22 mouse cellular contexts compared by ENCODE assay signal in the genomic region with DNA sequence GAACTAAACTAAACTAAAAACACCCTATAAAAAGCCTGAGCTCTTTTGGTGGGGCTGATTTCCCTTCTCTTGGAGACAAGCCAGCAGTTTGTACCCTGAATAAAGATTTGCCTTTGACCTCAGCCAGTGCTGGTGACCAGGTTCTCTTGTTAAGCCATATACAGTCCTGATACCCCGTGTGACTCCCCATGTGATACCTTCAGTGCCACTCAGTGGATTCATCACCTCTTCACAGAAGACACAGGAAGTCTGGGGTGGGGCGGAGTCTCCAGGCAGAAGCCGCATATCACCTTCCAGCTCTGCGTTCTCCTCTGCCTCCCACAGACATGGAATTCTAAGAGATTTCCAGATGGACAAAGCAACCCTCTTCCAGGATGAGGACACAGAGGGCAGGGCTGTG. TPM values are rescaled to one million over a fixed set of nuclear protein-coding genes. Genes with fewer than 3 reads are reported as not detected.
DNase-seq lines count a peak whose midpoint lies in the region; TF ChIP-seq lines count a peak whose summit lies in the region.
"Had no signal": no experiment of that assay in that cellular context is flagged by ENCODE, and none has a peak within 500 bp of the region (broad histone marks: within the 10 kb centered on the region; RNA-seq: fewer than 3 reads in every experiment).

No protein-coding gene starts in this region.

- TF ChIP-seq POLR2A in testis, adult 2 months (IDR thresholded peaks at IDR 0.05; ENCODE audit: control insufficient read depth, low read depth, low read length) = no peak

- peak overlapping the region; percentile 84 for H3K4me3 ChIP-seq in testis, adult 2 months (ENCODE audit: control insufficient read depth, low read depth, low read length)
- H3K4me3 ChIP-seq: embryonic facial prominence, embryonic 13.5 days; heart, embryonic 15.5 days; limb, embryonic 12.5 days; liver, embryonic 15.5 days; megakaryocyte, embryonic 14.5 days had no signal

- H3K27ac ChIP-seq in testis, adult 2 months (ENCODE audit: control insufficient read depth, insufficient read depth, low read depth, low read length) = no peak overlapping the region
- H3K27ac ChIP-seq: embryonic facial prominence, embryonic 13.5 days; heart, embryonic 15.5 days; limb, embryonic 12.5 days; liver, embryonic 15.5 days; stomach, postnatal 0 days had no signal

- TF ChIP-seq CTCF in testis, adult 2 months (IDR thresholded peaks at IDR 0.05; ENCODE audit: control insufficient read depth, insufficient read depth, insufficient replicate concordance, low read depth, low read length) = no peak

- no peaks in the 10 kb centered on the region for H3K27me3 ChIP-seq in testis, adult 2 months (ENCODE audit: control insufficient read depth, insufficient read depth, low read length)
- H3K27me3 ChIP-seq: liver, embryonic 15.5 days had no signal

- H3K4me1 ChIP-seq in testis, adult 2 months (ENCODE audit: control insufficient read depth, insufficient read depth, low read length) = no peaks in the 10 kb centered on the region
- H3K4me1 ChIP-seq: embryonic facial prominence, embryonic 13.5 days; heart, embryonic 15.5 days; limb, embryonic 12.5 days; liver, embryonic 15.5 days had no signal

- H3K36me3 ChIP-seq in testis, adult 2 months (ENCODE audit: control insufficient read depth, insufficient read depth, low read length) = no peaks in the 10 kb centered on the region
- H3K36me3 ChIP-seq: embryonic facial prominence, embryonic 13.5 days; heart, embryonic 15.5 days; limb, embryonic 12.5 days; liver, embryonic 15.5 days had no signal

- peak; percentile 36 to 47 for DNase-seq in cerebellum, adult 18-20 months
- DNase-seq in cerebellum, adult 11-12 months = no peak
- peak; percentile 53 for DNase-seq in layer of hippocampus, adult 11-12 months (ENCODE audit: low spot score)
- DNase-seq in layer of hippocampus, postnatal 10 days (ENCODE audit: low spot score in 2 of 2) = no peak
- no peak for DNase-seq in testis, postnatal 14 days (ENCODE audit: low spot score)
- DNase-seq in telencephalon, adult 2 months (ENCODE audit: low read depth, low spot score) = peak; percentile 65
- DNase-seq in heart, adult 18-20 months = no peak
- DNase-seq: adrenal gland, postnatal 25 days; lung, postnatal 10 days had no signal

RNA-seq across cellular contexts. Expression of a gene that starts 47.4 kb away (rescaled TPM):
- under 1 TPM in 1 of 2 experiments, not detected in 1; 0.14 TPM for total RNA-seq in layer of hippocampus, postnatal 10 days (2021)
- polyA plus RNA-seq in testis, adult 2 months (2012; rRNA removed) = 0.05 and 0.16 TPM in 2 replicates
- total RNA-seq in heart, adult 18-20 months (2021) = not detected
- total RNA-seq: adrenal gland, postnatal 25 days; common myeloid progenitor, adult 5-6 weeks had no signal
- polyA plus RNA-seq: embryonic facial prominence, embryonic 13.5 days; gonadal fat pad, adult 2 months; heart, embryonic 15.5 days; intestine, postnatal 0 days; large intestine, adult 2 months; limb, embryonic 12.5 days; liver, embryonic 15.5 days; spleen, adult 2 months; stomach, postnatal 0 days; urinary bladder, adult 2 months had no signal

Comparison
In these comparisons a context has a peak if more than half of its experiments do, and no peak if none do; other contexts are left out.
1. DNase-seq: peak in cerebellum, adult 18-20 months (2 of 2), layer of hippocampus, adult 11-12 months (single experiment) and telencephalon, adult 2 months (single experiment); none in cerebellum, adult 11-12 months (single experiment), layer of hippocampus, postnatal 10 days (0 of 2), testis, postnatal 14 days (single experiment) and heart, adult 18-20 months (0 of 2).